In the genomic region with DNA sequence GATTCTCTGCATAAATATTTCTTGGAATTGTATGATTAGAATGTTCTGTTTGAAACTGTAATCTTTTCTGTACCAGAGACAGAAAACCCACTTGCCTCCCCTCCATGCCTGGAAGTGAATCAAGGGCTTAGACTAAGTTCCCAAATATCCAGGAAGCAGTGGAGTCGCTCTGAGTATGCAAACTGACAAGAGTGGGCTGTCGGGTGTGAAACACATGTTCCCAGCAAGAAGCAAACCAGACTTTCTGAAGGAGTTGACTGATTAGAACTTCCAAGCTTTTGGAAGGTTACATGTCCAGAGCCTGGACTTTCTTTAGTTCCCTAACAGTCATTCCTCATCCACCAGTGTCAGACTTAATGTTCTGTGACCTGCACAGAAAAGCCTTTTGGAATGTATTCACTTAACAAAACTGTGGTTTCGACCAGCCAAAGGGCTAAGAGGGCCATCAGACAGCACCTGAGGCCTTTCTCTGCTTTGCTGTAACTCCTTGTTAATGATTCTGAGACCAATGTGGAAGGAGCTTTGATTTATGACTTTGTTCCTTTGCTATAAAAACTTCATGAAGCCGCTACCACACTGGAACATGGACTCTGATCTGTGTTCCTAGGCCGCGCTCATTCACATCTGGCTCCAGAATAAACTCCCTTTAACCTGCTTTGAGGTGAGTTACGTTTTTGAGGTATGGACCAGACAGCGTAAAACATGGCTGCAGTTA, we compare ENCODE assay signal across 15 mouse cellular contexts. TPM values are rescaled to one million over a fixed set of nuclear protein-coding genes. Genes with fewer than 3 reads are reported as not detected.
DNase-seq lines count a peak whose midpoint lies in the region; ATAC-seq and TF ChIP-seq lines count a peak whose summit lies in the region.
"Had no signal": no experiment of that assay in that cellular context is flagged by ENCODE, and none has a peak within 500 bp of the region (broad histone marks: within the 10 kb centered on the region; RNA-seq: fewer than 3 reads in every experiment).

No protein-coding gene starts in this region.

- no peak overlapping the region for H3K4me3 ChIP-seq in intestine, embryonic 15.5 days (replicated peaks)
- H3K4me3 ChIP-seq in kidney, embryonic 15.5 days (replicated peaks): no peak overlapping the region
- H3K4me3 ChIP-seq in small intestine, adult 2 months (ENCODE audit: low read depth, low read length): no peak overlapping the region
- H3K4me3 ChIP-seq in midbrain, postnatal 0 days (ENCODE audit: low read depth, low read length): no peak overlapping the region

- DNase-seq in brain, adult 2 months (ENCODE audit: low read depth, low spot score): peak; percentile 65
- no peak for DNase-seq in heart, postnatal 4 days
- DNase-seq in c-Kit-positive CD71-positive TER-119-positive erythroid progenitor cells, embryonic 14.5 days (ENCODE audit: low spot score): no peak
- no peak for DNase-seq in midbrain, postnatal 0 days (ENCODE audit: low spot score)
- no peak for DNase-seq in testis, postnatal 14 days (ENCODE audit: low spot score)
- DNase-seq: adrenal gland, postnatal 36 days; cerebellum, postnatal 36 days; lung, adult 18-20 months; lung, postnatal 4 days; midbrain, embryonic 14.5 days; thymus, postnatal 36 days had no signal

- no peaks in the 10 kb centered on the region for H3K9me3 ChIP-seq in intestine, embryonic 15.5 days
- H3K9me3 ChIP-seq in kidney, embryonic 15.5 days (replicated peaks): no peaks in the 10 kb centered on the region
- H3K9me3 ChIP-seq in midbrain, postnatal 0 days (ENCODE audit: low read length): no peaks in the 10 kb centered on the region

- 0 out of 2 replicates have a peak overlapping the region, but pooled peaks have one; percentile 5 for H3K4me2 ChIP-seq in intestine, embryonic 15.5 days (replicated peaks)
- H3K4me2 ChIP-seq in kidney, embryonic 15.5 days: no peak overlapping the region
- no peak overlapping the region for H3K4me2 ChIP-seq in midbrain, postnatal 0 days (ENCODE audit: low read depth, low read length, poor library complexity, severe bottlenecking)

- no peak overlapping the region for H3K9ac ChIP-seq in intestine, embryonic 15.5 days
- H3K9ac ChIP-seq in kidney, embryonic 15.5 days: no peak overlapping the region
- no peak overlapping the region for H3K9ac ChIP-seq in midbrain, postnatal 0 days (replicated peaks; ENCODE audit: low read length, poor library complexity, severe bottlenecking)

- H3K27me3 ChIP-seq in intestine, embryonic 15.5 days (replicated peaks): no peaks in the 10 kb centered on the region
- no peaks in the 10 kb centered on the region for H3K27me3 ChIP-seq in kidney, embryonic 15.5 days
- no peaks in the 10 kb centered on the region for H3K27me3 ChIP-seq in small intestine, adult 2 months (ENCODE audit: control insufficient read depth, insufficient read depth, low read length)
- H3K27me3 ChIP-seq in midbrain, postnatal 0 days (ENCODE audit: insufficient read depth, low read length): no peaks in the 10 kb centered on the region

- peak; percentile 81 for ATAC-seq in intestine, embryonic 15.5 days
- peak; percentile 82 for ATAC-seq in kidney, embryonic 15.5 days (replicated peaks; ENCODE audit: low FRiP score)
- no peak for ATAC-seq in midbrain, postnatal 0 days (ENCODE audit: low FRiP score)
- ATAC-seq: inflammation-experienced regulatory T-cells, adult 6 months had no signal

- no peak for TF ChIP-seq POLR2A in small intestine, adult 2 months (IDR thresholded peaks at IDR 0.05; ENCODE audit: low read depth, low read length)

- no peaks in the 10 kb centered on the region for H3K4me1 ChIP-seq in intestine, embryonic 15.5 days (replicated peaks)
- H3K4me1 ChIP-seq in kidney, embryonic 15.5 days: peaks cover 12% of the 10 kb centered on the region
- peaks cover 13% of the 10 kb centered on the region; the same call in 1 of the 2 replicates for H3K4me1 ChIP-seq in small intestine, adult 2 months (ENCODE audit: control insufficient read depth, insufficient read depth, insufficient read length, low read length)
- no peaks in the 10 kb centered on the region for H3K4me1 ChIP-seq in midbrain, postnatal 0 days (ENCODE audit: insufficient read depth, low read length)

- no peak for TF ChIP-seq CTCF in small intestine, adult 2 months (IDR thresholded peaks at IDR 0.05; ENCODE audit: extremely low read depth, insufficient read length, insufficient replicate concordance, low read depth, low read length)
- TF ChIP-seq CTCF in midbrain, postnatal 0 days (IDR thresholded peaks at IDR 0.05): no peak

- peak overlapping the region; percentile 73 for H3K27ac ChIP-seq in intestine, embryonic 15.5 days
- H3K27ac ChIP-seq in kidney, embryonic 15.5 days: peak overlapping the region; percentile 75
- peak overlapping the region; percentile 72 for H3K27ac ChIP-seq in small intestine, adult 2 months (ENCODE audit: insufficient read depth, low read depth, low read length)
- H3K27ac ChIP-seq in midbrain, postnatal 0 days (ENCODE audit: low read depth, low read length): no peak overlapping the region

- H3K36me3 ChIP-seq in intestine, embryonic 15.5 days: no peaks in the 10 kb centered on the region
- H3K36me3 ChIP-seq in kidney, embryonic 15.5 days: peaks cover 14% of the 10 kb centered on the region; the same call in 1 of the 2 replicates
- peaks cover 2% of the 10 kb centered on the region; the same call in 1 of the 2 replicates for H3K36me3 ChIP-seq in small intestine, adult 2 months (ENCODE audit: control insufficient read depth, insufficient read depth, low read length)
- H3K36me3 ChIP-seq in midbrain, postnatal 0 days (ENCODE audit: insufficient read depth, low read length): no peaks in the 10 kb centered on the region

- WGBS in intestine, embryonic 15.5 days: 49% methylated on average over 8 of the region's 8 CpGs
- 41% methylated on average over 8 of the region's 8 CpGs for WGBS in kidney, embryonic 15.5 days
- WGBS in small intestine, adult 2 months: 32% methylated on average over 8 of the region's 8 CpGs
- 90% methylated on average over 8 of the region's 8 CpGs for WGBS in midbrain, postnatal 0 days

RNA-seq across cellular contexts. Expression of a gene that starts 12.6 kb away (rescaled TPM):
- polyA plus RNA-seq in intestine, embryonic 15.5 days (2015; fragmentation: Nextera tagmentation; extraction: Ambion mirVana): 36.7 and 36.9 TPM in 2 replicates
- 31.5 and 35.8 TPM in 2 replicates for polyA plus RNA-seq in kidney, embryonic 15.5 days (2015; fragmentation: Nextera tagmentation; extraction: Ambion mirVana)
- polyA plus RNA-seq in small intestine, adult 2 months (2012; rRNA removed): 6.2 and 10.5 TPM in 2 replicates
- 10 to 100 TPM; 12.4 to 13.1 TPM for total RNA-seq in heart, postnatal 4 days (2021)
- 9.6 and 13.4 TPM in 2 replicates for total RNA-seq in midbrain, postnatal 0 days (2014; rRNA removed)
- polyA plus RNA-seq in midbrain, postnatal 0 days (2015; fragmentation: Nextera tagmentation; extraction: Ambion mirVana): 9.2 and 9.8 TPM in 2 replicates

RNA-seq across cellular contexts. Expression of a gene that starts 12.8 kb away (rescaled TPM):
- 35.7 and 36.4 TPM in 2 replicates for polyA plus RNA-seq in intestine, embryonic 15.5 days (2015; fragmentation: Nextera tagmentation; extraction: Ambion mirVana)
- polyA plus RNA-seq in kidney, embryonic 15.5 days (2015; fragmentation: Nextera tagmentation; extraction: Ambion mirVana): 36.3 and 36.8 TPM in 2 replicates
- 1.7 and 4.3 TPM in 2 replicates for polyA plus RNA-seq in small intestine, adult 2 months (2012; rRNA removed)
- 1 to 10 TPM; 5.9 to 6.4 TPM for total RNA-seq in heart, postnatal 4 days (2021)
- total RNA-seq in midbrain, postnatal 0 days (2014; rRNA removed): 3.2 and 27.2 TPM in 2 replicates
- 1.9 and 2.6 TPM in 2 replicates for polyA plus RNA-seq in midbrain, postnatal 0 days (2015; fragmentation: Nextera tagmentation; extraction: Ambion mirVana)

RNA-seq across cellular contexts. Expression of a gene that starts 17.0 kb away (rescaled TPM):
- polyA plus RNA-seq in intestine, embryonic 15.5 days (2015; fragmentation: Nextera tagmentation; extraction: Ambion mirVana): 10.3 and 12.4 TPM in 2 replicates
- 16.2 and 19.3 TPM in 2 replicates for polyA plus RNA-seq in kidney, embryonic 15.5 days (2015; fragmentation: Nextera tagmentation; extraction: Ambion mirVana)
- 20.0 and 34.6 TPM in 2 replicates for polyA plus RNA-seq in small intestine, adult 2 months (2012; rRNA removed)
- total RNA-seq in heart, postnatal 4 days (2021): 10 to 100 TPM; 49.8 to 51.1 TPM
- total RNA-seq in midbrain, postnatal 0 days (2014; rRNA removed): 69.8 and 75.4 TPM in 2 replicates
- polyA plus RNA-seq in midbrain, postnatal 0 days (2015; fragmentation: Nextera tagmentation; extraction: Ambion mirVana): 17.8 and 21.1 TPM in 2 replicates

RNA-seq across cellular contexts. Expression of a gene that starts 46.5 kb away (rescaled TPM):
- 64.1 and 69.3 TPM in 2 replicates for polyA plus RNA-seq in intestine, embryonic 15.5 days (2015; fragmentation: Nextera tagmentation; extraction: Ambion mirVana)
- polyA plus RNA-seq in kidney, embryonic 15.5 days (2015; fragmentation: Nextera tagmentation; extraction: Ambion mirVana): 41.6 and 42.8 TPM in 2 replicates
- 12.9 and 22.2 TPM in 2 replicates for polyA plus RNA-seq in small intestine, adult 2 months (2012; rRNA removed)
- 10 to 100 TPM; 23.4 to 25.6 TPM for total RNA-seq in heart, postnatal 4 days (2021)
- 10.4 and 11.6 TPM in 2 replicates for total RNA-seq in midbrain, postnatal 0 days (2014; rRNA removed)
- 16.3 and 17.5 TPM in 2 replicates for polyA plus RNA-seq in midbrain, postnatal 0 days (2015; fragmentation: Nextera tagmentation; extraction: Ambion mirVana)

RNA-seq across cellular contexts. Expression of a gene that starts 52.7 kb away (rescaled TPM):
- 6.9 and 8.0 TPM in 2 replicates for polyA plus RNA-seq in intestine, embryonic 15.5 days (2015; fragmentation: Nextera tagmentation; extraction: Ambion mirVana)
- 13.9 and 14.4 TPM in 2 replicates for polyA plus RNA-seq in kidney, embryonic 15.5 days (2015; fragmentation: Nextera tagmentation; extraction: Ambion mirVana)
- 2.1 and 3.2 TPM in 2 replicates for polyA plus RNA-seq in small intestine, adult 2 months (2012; rRNA removed)
- 10 to 100 TPM; 29.3 to 29.9 TPM for total RNA-seq in heart, postnatal 4 days (2021)
- total RNA-seq in midbrain, postnatal 0 days (2014; rRNA removed): 45.2 and 53.1 TPM in 2 replicates
- polyA plus RNA-seq in midbrain, postnatal 0 days (2015; fragmentation: Nextera tagmentation; extraction: Ambion mirVana): 8.9 and 10.6 TPM in 2 replicates
